Mouse (Mus musculus) cerebellum, postnatal 4 days (tissue): ENCODE results near the gene Msx2.

ENCODE experiments used
- DNase-seq, 2 experiments: peaks; one replicate each; pipeline ENCODE4 v3.0.0; 2022; ENCODE audit warnings: low spot score in 2 of 2, mixed read lengths in 1 of 2

Gene Msx2

GRCm38 (mm10) chr13:53472614-53473124 lies at the start of gene Msx2:
Gene Msx2, minus strand, starts transcription at chr13:53473074.
- peak; percentile 59 to 69 for DNase-seq

DNA sequence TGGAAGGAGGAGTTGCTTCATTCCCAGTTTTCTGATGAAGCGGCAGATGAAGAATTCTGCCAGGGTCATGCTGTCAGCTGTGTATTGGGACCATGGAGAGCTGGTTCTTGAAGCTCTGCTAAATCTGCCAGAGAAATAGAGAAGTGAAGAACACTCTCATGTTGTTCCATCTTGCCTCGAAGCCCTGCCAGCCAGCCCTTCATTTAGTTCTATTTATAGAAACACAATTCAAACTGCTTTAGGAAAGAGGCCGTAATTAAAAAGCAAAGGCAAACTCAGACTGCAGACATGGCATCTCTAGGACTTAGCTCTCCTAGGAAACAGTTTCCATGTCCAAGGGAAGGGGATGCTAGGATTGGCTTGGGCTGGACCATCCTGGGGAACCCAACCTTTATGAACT lies 48.6 kb upstream of the Msx2 start:
- DNase-seq: no peak

GRCm38 (mm10) chr13:53520343-53520937 lies 47.6 kb upstream of the Msx2 start:
- DNase-seq: no peak

- DNase-seq: no peak
Measured at GRCm38 (mm10) chr13:53519727-53520126, 46.9 kb upstream of the Msx2 start.

DNA sequence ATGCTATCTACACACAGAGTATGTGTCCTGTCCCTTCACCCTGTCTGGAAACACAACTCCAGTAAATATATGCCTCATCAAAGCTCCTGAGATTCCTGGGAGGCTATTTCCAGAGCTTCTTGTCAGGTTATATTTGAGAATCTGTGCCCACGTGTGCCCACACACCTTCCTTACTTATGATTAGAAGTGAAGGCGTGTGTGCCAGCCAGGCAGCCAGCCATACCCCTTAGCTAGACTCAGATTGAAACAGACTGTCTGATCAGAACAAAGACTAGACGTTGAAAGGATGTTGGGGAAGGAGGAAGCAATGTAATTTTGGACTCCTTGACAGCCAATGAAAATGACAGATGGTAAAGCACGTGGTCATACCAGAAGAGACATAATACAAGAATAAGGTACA lies 45.4 kb upstream of the Msx2 start:
- no peak for DNase-seq

- DNase-seq: no peak
Measured at GRCm38 (mm10) chr13:53514574-53514973, 41.7 kb upstream of the Msx2 start.

GRCm38 (mm10) chr13:53511366-53511765 lies 38.5 kb upstream of the Msx2 start:
- DNase-seq: no peak

- no peak for DNase-seq
Measured at GRCm38 (mm10) chr13:53502406-53502805, 29.5 kb upstream of the Msx2 start.

GRCm38 (mm10) chr13:53501561-53502253 lies 28.8 kb upstream of the Msx2 start:
- DNase-seq: no peak

DNA sequence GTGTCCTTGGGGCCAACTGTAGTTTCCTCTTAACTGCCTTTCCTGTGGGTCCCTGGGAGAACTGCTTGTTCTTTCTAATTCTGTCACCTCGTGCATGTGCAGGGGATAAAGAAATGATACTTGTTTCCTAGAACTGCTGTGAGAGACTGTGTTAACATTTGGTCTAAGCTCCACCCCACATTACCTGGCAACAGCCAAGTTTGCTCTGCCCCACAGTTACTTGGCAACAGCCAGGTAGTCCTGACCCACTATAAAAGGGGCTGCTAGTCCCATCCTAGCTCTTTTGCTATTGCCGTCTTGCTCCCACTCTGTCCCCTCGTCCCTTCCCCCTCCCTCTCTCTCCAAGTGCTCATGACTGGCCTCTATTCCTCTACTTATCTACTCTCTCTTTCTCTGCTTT lies 28.2 kb upstream of the Msx2 start:
- DNase-seq: no peak

GRCm38 (mm10) chr13:53486512-53486911 lies 13.6 kb upstream of the Msx2 start:
- DNase-seq: no peak

- peak in 1 of 2 experiments; percentile 41 for DNase-seq
Measured at GRCm38 (mm10) chr13:53475701-53476188, 2.9 kb upstream of the Msx2 start.

DNA sequence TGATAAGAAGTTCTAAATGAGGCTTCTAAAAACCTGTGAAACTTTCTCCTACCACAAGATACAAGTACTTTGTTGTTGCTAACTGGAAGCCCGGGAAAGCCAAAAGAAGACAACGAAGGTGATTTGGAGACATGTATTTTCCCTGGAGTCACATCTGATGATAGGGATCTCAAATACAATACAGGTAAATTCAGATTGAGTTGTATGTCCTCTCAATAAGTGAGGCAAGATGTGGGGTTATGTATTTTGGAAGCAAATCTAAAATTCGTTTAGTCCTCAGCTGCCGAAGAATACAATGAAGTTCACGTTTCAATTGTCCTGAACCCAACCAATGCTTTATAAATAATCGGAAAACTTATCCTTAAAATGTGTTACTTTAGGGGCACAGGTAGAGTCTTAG lies 1.6 kb upstream of the Msx2 start:
- no peak for DNase-seq

- DNase-seq: no peak
Measured at GRCm38 (mm10) chr13:53473991-53474390, 1.1 kb upstream of the Msx2 start.

GRCm38 (mm10) chr13:53473291-53473690 lies 417 bp upstream of the Msx2 start:
- DNase-seq: no peak

- no peak for DNase-seq
Measured at GRCm38 (mm10) chr13:53471926-53472613, 804 bp downstream of the Msx2 start.

- DNase-seq: no peak
Measured at GRCm38 (mm10) chr13:53471411-53471810, 1.5 kb downstream of the Msx2 start.

- no peak for DNase-seq
Measured at GRCm38 (mm10) chr13:53470437-53471151, 2.3 kb downstream of the Msx2 start.

GRCm38 (mm10) chr13:53469756-53470155 lies 3.1 kb downstream of the Msx2 start:
- DNase-seq: no peak

- no peak for DNase-seq
Measured at GRCm38 (mm10) chr13:53468171-53468570, 4.7 kb downstream of the Msx2 start.

- DNase-seq: no peak
Measured at GRCm38 (mm10) chr13:53466189-53466866, 6.5 kb downstream of the Msx2 start.
